Mouse (Mus musculus): ENCODE measurements around the gene Psme4. TPM values are rescaled to one million over a fixed set of nuclear protein-coding genes. Genes with fewer than 3 reads are reported as not detected.
"Not testable (repeated sequence)": the region's sequence is repeated elsewhere in the genome, so short reads cannot be mapped to it uniquely, and the experiment has no call there.

The Psme4 gene
- polyA plus RNA-seq (2015; fragmentation: Nextera tagmentation; extraction: Ambion mirVana): 14.8 and 17.6 TPM in 2 replicates

GRCm38 (mm10) chr11:30771267-30771903, at the start of gene Psme4:
Psme4 (plus strand) TSS chr11:30771726.
- Histone ChIP-seq H3K27ac (peak within 1 kb of the TSS; percentile 92), H3K9ac (peak within 1 kb of the TSS; percentile 92), H3K4me3 (peak within 1 kb of the TSS; percentile 96), H3K36me3 (no peaks in the 10 kb centered on the region), H3K4me1 (peaks cover 9% of the 10 kb centered on the region), H3K9me3 (no peaks in the 10 kb centered on the region), H3K4me2 (peak within 1 kb of the TSS; percentile 67), H3K27me3 (no peaks in the 10 kb centered on the region)
- peak; percentile 98 for ATAC-seq (ENCODE audit: borderline replicate concordance, extremely low read depth, low FRiP score, low TSS enrichment)
- WGBS: 1% methylated on average over 34 of the region's 43 CpGs

DNA sequence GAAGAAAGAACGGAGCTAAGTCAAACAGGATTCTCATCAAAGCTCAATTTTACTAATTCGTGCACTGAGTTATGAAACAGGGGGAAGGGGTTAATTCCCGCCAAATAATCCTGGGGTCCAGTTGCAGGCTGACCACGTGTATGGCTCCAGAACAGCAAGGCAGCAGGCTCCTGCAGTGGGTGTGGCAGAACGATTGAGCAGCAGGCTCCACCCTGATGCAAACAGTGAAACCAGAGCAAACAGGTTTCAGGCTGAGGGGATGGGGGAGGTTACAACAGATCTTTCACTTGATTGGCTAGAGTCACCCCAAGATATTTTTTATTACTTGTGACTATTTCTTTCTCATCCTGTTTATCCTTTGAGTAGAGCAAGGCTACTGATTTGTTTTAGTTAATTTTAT, 48.1 kb upstream of the Psme4 start:
- H3K4me2 ChIP-seq: no peak overlapping the region
- H3K9ac ChIP-seq: no peak overlapping the region
- H3K4me1 ChIP-seq: no peaks in the 10 kb centered on the region
- H3K9me3 ChIP-seq: no peaks in the 10 kb centered on the region
- WGBS: 47% methylated on average over 5 of the region's 5 CpGs
- H3K36me3 ChIP-seq: no peaks in the 10 kb centered on the region
- no peak for ATAC-seq (ENCODE audit: borderline replicate concordance, extremely low read depth, low FRiP score, low TSS enrichment)
- no peak overlapping the region for H3K4me3 ChIP-seq
- H3K27me3 ChIP-seq: no peaks in the 10 kb centered on the region
- no peak overlapping the region for H3K27ac ChIP-seq

- Histone ChIP-seq H3K27me3 (no peaks in the 10 kb centered on the region), H3K4me2 (no peak overlapping the region), H3K4me3 (no peak overlapping the region), H3K27ac (no peak overlapping the region), H3K9me3 (no peaks in the 10 kb centered on the region), H3K36me3 (no peaks in the 10 kb centered on the region), H3K4me1 (no peaks in the 10 kb centered on the region), H3K9ac (no peak overlapping the region)
- no peak for ATAC-seq (ENCODE audit: borderline replicate concordance, extremely low read depth, low FRiP score, low TSS enrichment)
These were observed 40.8 kb upstream of the Psme4 start for GRCm38 (mm10) chr11:30730721-30731120.

- Histone ChIP-seq H3K9me3 (no peaks in the 10 kb centered on the region), H3K4me2 (no peak overlapping the region), H3K4me1 (no peaks in the 10 kb centered on the region), H3K9ac (no peak overlapping the region), H3K27me3 (no peaks in the 10 kb centered on the region), H3K4me3 (no peak overlapping the region), H3K27ac (no peak overlapping the region), H3K36me3 (no peaks in the 10 kb centered on the region)
- ATAC-seq (ENCODE audit: borderline replicate concordance, extremely low read depth, low FRiP score, low TSS enrichment): no peak
These were observed 38.1 kb upstream of the Psme4 start for GRCm38 (mm10) chr11:30733376-30733775.

DNA sequence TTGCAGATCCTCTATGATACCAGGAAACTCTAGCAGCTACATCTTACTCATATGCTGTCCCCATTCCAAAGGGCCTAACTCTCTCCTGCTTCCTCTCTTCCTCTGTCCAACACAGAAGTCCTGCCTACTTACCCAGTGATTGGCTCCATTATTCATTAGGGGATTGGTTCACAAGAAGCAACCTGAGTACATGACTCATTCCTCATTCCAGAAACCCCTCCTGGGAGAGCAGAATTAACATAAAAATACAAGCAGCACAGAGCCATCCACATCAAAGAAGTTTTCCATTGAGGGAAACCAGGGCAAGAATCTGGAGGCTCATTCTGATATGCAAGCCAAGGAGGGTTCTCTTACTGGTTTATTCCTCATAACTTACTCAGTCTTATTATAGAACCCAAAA, 27.5 kb upstream of the Psme4 start:
- H3K4me3 ChIP-seq: no peak overlapping the region
- no peaks in the 10 kb centered on the region for H3K36me3 ChIP-seq
- no peaks in the 10 kb centered on the region for H3K4me1 ChIP-seq
- H3K9me3 ChIP-seq: no peaks in the 10 kb centered on the region
- ATAC-seq (ENCODE audit: borderline replicate concordance, extremely low read depth, low FRiP score, low TSS enrichment): no peak
- H3K27ac ChIP-seq: no peak overlapping the region
- H3K4me2 ChIP-seq: no peak overlapping the region
- H3K9ac ChIP-seq: no peak overlapping the region
- H3K27me3 ChIP-seq: no peaks in the 10 kb centered on the region

GRCm38 (mm10) chr11:30748938-30749337, 22.6 kb upstream of the Psme4 start:
- Histone ChIP-seq H3K4me1 (no peaks in the 10 kb centered on the region), H3K9me3 (no peaks in the 10 kb centered on the region), H3K27me3 (no peaks in the 10 kb centered on the region), H3K27ac (no peak overlapping the region), H3K9ac (no peak overlapping the region), H3K36me3 (no peaks in the 10 kb centered on the region), H3K4me2 (no peak overlapping the region), H3K4me3 (no peak overlapping the region)
- no peak for ATAC-seq (ENCODE audit: borderline replicate concordance, extremely low read depth, low FRiP score, low TSS enrichment)
- WGBS: 81% methylated on average over 3 of the region's 3 CpGs

DNA sequence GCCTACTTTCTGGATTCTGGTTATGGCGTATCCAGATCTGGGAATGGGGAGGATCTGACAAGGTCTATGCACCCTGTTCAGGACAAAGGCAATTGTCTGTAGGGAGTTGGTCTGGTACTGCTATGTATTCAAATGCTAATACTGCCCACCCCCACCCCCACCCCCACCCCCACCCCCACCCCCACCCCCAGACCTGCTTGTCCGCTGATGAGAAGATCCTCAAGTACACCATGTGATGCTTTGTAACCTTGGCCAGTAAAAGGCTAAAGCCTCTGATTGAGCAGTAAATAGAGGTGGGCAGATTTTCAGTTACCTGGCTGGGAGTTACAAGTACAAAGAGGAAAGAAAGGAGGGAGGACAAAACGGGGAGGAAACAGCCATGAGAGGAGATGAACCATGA, 21.9 kb upstream of the Psme4 start:
- Histone ChIP-seq H3K9me3 (no peaks in the 10 kb centered on the region), H3K27ac (no peak overlapping the region), H3K4me1 (no peaks in the 10 kb centered on the region), H3K9ac (no peak overlapping the region), H3K4me3 (no peak overlapping the region), H3K27me3 (no peaks in the 10 kb centered on the region), H3K36me3 (no peaks in the 10 kb centered on the region), H3K4me2 (no peak overlapping the region)
- no peak for ATAC-seq (ENCODE audit: borderline replicate concordance, extremely low read depth, low FRiP score, low TSS enrichment)
- 55% methylated on average over 3 of the region's 3 CpGs for WGBS

- ATAC-seq (ENCODE audit: borderline replicate concordance, extremely low read depth, low FRiP score, low TSS enrichment): no peak
- Histone ChIP-seq H3K4me2 (no peak overlapping the region), H3K9me3 (no peaks in the 10 kb centered on the region), H3K27ac (no peak overlapping the region), H3K4me3 (no peak overlapping the region), H3K4me1 (no peaks in the 10 kb centered on the region), H3K9ac (no peak overlapping the region), H3K36me3 (no peaks in the 10 kb centered on the region), H3K27me3 (peaks cover 2% of the 10 kb centered on the region; the same call in 1 of the 2 replicates)
- 78% methylated on average over 3 of the region's 3 CpGs for WGBS
These were observed 21.3 kb upstream of the Psme4 start for GRCm38 (mm10) chr11:30750039-30750823.

- no peaks in the 10 kb centered on the region for H3K9me3 ChIP-seq
- no peak overlapping the region for H3K4me3 ChIP-seq
- no peak overlapping the region for H3K27ac ChIP-seq
- no peak overlapping the region for H3K9ac ChIP-seq
- peaks cover 8% of the 10 kb centered on the region; the same call in 1 of the 2 replicates for H3K27me3 ChIP-seq
- no peaks in the 10 kb centered on the region for H3K36me3 ChIP-seq
- no peak for ATAC-seq (ENCODE audit: borderline replicate concordance, extremely low read depth, low FRiP score, low TSS enrichment)
- no peaks in the 10 kb centered on the region for H3K4me1 ChIP-seq
- no peak overlapping the region for H3K4me2 ChIP-seq
- 49% methylated on average over 3 of the region's 3 CpGs for WGBS
These were observed 18.6 kb upstream of the Psme4 start for GRCm38 (mm10) chr11:30752956-30753355.

DNA sequence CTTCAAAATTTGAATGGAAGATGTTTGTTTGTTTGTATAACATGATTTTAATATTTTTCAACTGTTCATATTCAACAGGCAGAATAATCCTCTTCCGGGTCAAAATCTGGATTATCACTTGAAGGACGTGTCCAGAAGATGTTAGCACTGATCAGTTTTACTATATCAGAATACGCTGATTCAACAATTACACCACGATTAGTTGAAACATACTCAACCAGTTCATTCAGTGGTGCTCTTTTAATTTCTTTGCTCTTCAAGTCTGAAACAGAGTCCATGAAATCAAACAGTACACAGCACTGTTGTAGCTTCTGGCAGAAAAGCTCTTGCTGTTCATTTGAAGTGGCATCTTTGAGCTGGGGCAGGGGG, 17.1 kb upstream of the Psme4 start:
- ATAC-seq (ENCODE audit: borderline replicate concordance, extremely low read depth, low FRiP score, low TSS enrichment); H3K27ac ChIP-seq: not testable (repeated sequence)
- WGBS: 61% methylated on average over 4 of the region's 4 CpGs

GRCm38 (mm10) chr11:30754855-30755530, 16.5 kb upstream of the Psme4 start:
- WGBS: under 1% methylated on average over 54 of the region's 66 CpGs
- Histone ChIP-seq H3K4me2 (peak overlapping the region; percentile 97), H3K9ac (peak overlapping the region; percentile 47), H3K36me3 (no peaks in the 10 kb centered on the region), H3K27ac (no peak overlapping the region), H3K9me3 (no peaks in the 10 kb centered on the region), H3K4me3 (peak overlapping the region; percentile 57), H3K27me3 (peaks cover 8% of the 10 kb centered on the region; the same call in 1 of the 2 replicates), H3K4me1 (no peaks in the 10 kb centered on the region)
- ATAC-seq (ENCODE audit: borderline replicate concordance, extremely low read depth, low FRiP score, low TSS enrichment): peak; percentile 83

More for the DNA sequence above, 17.1 kb upstream of the Psme4 start:
- H3K9me3 ChIP-seq, H3K4me1 ChIP-seq, H3K27me3 ChIP-seq, H3K36me3 ChIP-seq: not testable (repeated sequence)
- Histone ChIP-seq H3K4me2 (peak overlapping the region; percentile 97), H3K4me3 (peak overlapping the region; percentile 57), H3K9ac (peak overlapping the region; percentile 47)

- H3K9me3 ChIP-seq: no peaks in the 10 kb centered on the region
- no peak overlapping the region for H3K4me3 ChIP-seq
- H3K9ac ChIP-seq: no peak overlapping the region
- H3K36me3 ChIP-seq: no peaks in the 10 kb centered on the region
- ATAC-seq (ENCODE audit: borderline replicate concordance, extremely low read depth, low FRiP score, low TSS enrichment): no peak
- no peak overlapping the region for H3K27ac ChIP-seq
- WGBS: 77% methylated on average over 7 of the region's 7 CpGs
- no peak overlapping the region for H3K4me2 ChIP-seq
- H3K27me3 ChIP-seq: no peaks in the 10 kb centered on the region
- H3K4me1 ChIP-seq: no peaks in the 10 kb centered on the region
These were observed 10.1 kb upstream of the Psme4 start for GRCm38 (mm10) chr11:30761381-30761780.
